Mouse (Mus musculus) testis, adult 2 months (tissue): ENCODE results near the gene Pih1d1.

Source experiments
- CTCF ChIP-seq: fragments of 200-500 bp; IDR thresholded peaks from 2 replicates; pipeline ENCODE4 v1.5.1; 2012; ENCODE audit warnings: low read depth, mild to moderate bottlenecking, inconsistent platforms, low read length, moderate library complexity; ENCODE audit not compliant: control insufficient read depth, insufficient read depth, insufficient replicate concordance
- POLR2A ChIP-seq: fragments of 200-500 bp; IDR thresholded peaks from 2 replicates; pipeline ENCODE4 v1.6.1; 2012; ENCODE audit warnings: low read depth, mild to moderate bottlenecking, inconsistent platforms, low read length, moderate library complexity; ENCODE audit not compliant: control insufficient read depth

GRCm38 (mm10) chr7:45117566-45117965 lies 36.5 kb upstream of the Pih1d1 start:
- no peak for TF ChIP-seq CTCF
- no peak for TF ChIP-seq POLR2A
